Mouse (Mus musculus): ENCODE results near the gene Fer1l4. TPM values are rescaled to one million over a fixed set of nuclear protein-coding genes. Genes with fewer than 3 reads are reported as not detected.

Gene Fer1l4
- not detected in 4 replicates for total RNA-seq (2023; ENCODE audit: inconsistent age)

DNA sequence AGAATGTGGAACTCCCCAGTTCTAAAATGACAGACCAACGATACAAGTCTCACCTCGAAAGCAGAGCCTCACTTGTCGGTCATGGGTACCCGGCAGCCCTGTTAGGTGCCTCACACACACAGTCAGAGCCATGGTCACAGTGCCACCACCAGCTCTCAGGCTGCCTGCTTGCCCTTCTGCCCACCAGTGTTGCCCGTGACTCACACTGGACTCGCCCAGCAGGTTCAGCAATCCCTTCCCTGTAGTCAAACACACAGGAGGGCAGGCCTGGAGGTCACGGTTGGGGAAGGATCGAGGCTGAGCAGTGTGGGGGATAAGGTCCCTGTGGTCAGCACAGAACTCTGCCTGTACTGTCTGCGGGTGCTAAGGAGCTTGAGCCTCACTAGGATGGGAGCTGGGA lies at the start of gene Fer1l4:
Fer1l4 (minus strand) TSS at position 132 of the 400 bp plus-strand sequence.

DNA sequence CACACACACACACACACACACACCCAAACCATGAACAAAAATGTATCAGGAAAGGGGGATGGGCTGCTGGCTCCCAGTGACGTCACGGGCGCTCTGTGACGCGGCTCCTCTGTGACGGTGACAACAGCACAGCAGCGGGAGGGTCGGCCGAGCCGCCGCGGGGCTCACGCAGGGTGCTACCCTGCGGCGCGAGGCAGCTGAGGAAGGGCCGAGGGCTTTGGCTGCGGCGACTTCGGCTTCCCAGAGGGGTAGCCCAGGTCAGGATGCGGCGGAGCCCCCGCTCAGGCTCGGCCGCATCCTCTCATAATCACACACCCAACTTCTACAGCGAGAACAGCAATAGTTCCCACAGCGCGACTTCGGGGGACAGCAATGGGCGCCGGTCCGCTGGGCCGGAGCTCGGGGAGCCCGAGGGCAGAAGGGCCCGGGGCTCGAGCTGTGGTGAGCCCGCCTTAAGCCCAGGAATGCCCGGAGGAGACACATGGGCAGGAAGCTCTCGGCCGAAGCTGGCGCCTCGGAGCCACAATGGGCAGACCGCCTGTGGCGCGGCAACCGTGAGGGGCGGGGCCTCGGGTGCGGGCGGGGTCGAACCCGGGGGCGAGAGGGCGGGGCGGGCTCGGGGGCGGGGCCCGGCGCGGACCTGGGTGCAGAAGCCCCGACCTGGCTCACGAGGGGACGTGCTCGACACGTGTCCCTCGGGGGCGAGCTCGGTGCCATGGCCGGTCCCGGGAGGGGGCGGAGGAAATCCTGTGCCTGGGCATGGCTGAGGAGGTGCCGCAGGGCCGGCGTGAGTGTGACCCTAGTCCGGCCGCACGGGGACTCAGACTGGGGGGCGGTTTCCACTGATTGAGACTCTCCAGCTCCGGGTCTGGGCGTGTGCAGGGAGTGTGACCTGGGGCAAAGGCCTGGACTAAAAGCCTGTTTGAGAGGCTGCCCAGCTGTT lies 12.6 kb upstream of the Fer1l4 start, which contains the start of gene Spag4:
Spag4 (plus strand) TSS at position 77 of the 943 bp plus-strand sequence.

DNA sequence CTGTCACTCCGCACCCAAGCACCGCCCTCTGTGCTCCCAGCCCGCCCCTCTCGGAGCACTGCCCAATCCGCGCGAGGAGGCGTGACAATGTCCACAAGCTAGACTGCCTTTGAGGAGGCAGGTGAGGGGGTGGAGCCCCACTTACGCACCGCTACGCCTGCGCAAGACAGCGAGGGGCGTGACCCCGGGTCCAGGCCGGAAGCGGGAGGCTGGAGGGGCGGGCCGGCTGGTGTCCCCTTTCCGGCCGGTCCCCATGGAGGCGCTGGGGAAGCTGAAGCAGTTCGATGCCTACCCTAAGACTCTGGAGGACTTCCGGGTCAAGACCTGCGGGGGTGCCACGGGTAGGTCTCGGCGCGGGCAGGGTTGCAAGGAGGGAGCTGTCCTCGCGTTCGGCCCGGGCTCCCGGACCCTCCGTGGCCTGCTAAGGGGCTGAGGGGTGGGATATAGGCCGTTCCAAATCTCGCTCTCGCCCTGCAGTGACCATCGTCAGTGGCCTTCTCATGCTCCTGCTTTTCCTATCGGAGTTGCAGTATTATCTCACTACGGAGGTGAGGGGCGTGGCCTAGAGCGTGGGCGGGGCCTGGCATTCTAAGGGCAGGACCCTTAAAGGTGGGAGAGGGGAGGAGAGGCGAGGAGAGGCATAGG lies 44.7 kb downstream of the Fer1l4 start, which contains the start of the genes 6430550D23Rik and Ergic3:
6430550D23Rik (minus strand) TSS at position 90 of the 645 bp plus-strand sequence.
Ergic3 (plus strand) TSS at position 158 of the 645 bp plus-strand sequence.

Other genes with a start within 250 kb of the Fer1l4 start
- gene BC029722, start 233.5 kb downstream of the Fer1l4 start, total RNA-seq (2023; ENCODE audit: inconsistent age) = 23.6 to 27.8 TPM (median 24.7 TPM) in 4 replicates
- gene Eif6, start 226.0 kb downstream of the Fer1l4 start, total RNA-seq (2023; ENCODE audit: inconsistent age) = 87.8 to 99.3 TPM (median 93.3 TPM) in 4 replicates
- 0.15 to 0.33 TPM (median 0.26 TPM) in 3 of 4 replicates, not detected in the other for gene Fam83c, start 218.1 kb downstream of the Fer1l4 start, total RNA-seq (2023; ENCODE audit: inconsistent age)
- 27.6 to 43.5 TPM (median 29.5 TPM) in 4 replicates for gene Uqcc1, start 122.6 kb downstream of the Fer1l4 start, total RNA-seq (2023; ENCODE audit: inconsistent age)
- not detected in 4 replicates for gene Gm15557, start 112.2 kb downstream of the Fer1l4 start, total RNA-seq (2023; ENCODE audit: inconsistent age)
- gene Gdf5, start 107.6 kb downstream of the Fer1l4 start, total RNA-seq (2023; ENCODE audit: inconsistent age) = not detected in 4 replicates
- 58.5 to 67.9 TPM (median 59.6 TPM) in 4 replicates for gene Cep250, start 96.5 kb downstream of the Fer1l4 start, total RNA-seq (2023; ENCODE audit: inconsistent age)
- 1.2 to 4.4 TPM (median 2.7 TPM) in 4 replicates for gene 6430550D23Rik, start 45.0 kb downstream of the Fer1l4 start, total RNA-seq (2023; ENCODE audit: inconsistent age)
- gene Ergic3, start 44.9 kb downstream of the Fer1l4 start, total RNA-seq (2023; ENCODE audit: inconsistent age) = 76.6 to 107 TPM (median 94.4 TPM) in 4 replicates
- gene Spag4, start 12.2 kb upstream of the Fer1l4 start, total RNA-seq (2023; ENCODE audit: inconsistent age) = 4.1 to 6.1 TPM (median 5.5 TPM) in 4 replicates
- gene Cpne1, start 59.0 kb upstream of the Fer1l4 start, total RNA-seq (2023; ENCODE audit: inconsistent age) = 67.7 to 73.9 TPM (median 69.2 TPM) in 4 replicates
- 32.6 to 46.3 TPM (median 39.9 TPM) in 4 replicates for gene Rbm12, start 59.0 kb upstream of the Fer1l4 start, total RNA-seq (2023; ENCODE audit: inconsistent age)
- 22.4 to 30.4 TPM (median 27.6 TPM) in 4 replicates for gene Gm28036, start 74.1 kb upstream of the Fer1l4 start, total RNA-seq (2023; ENCODE audit: inconsistent age)
- gene Romo1, start 91.1 kb upstream of the Fer1l4 start, total RNA-seq (2023; ENCODE audit: inconsistent age) = 64.5 to 98.8 TPM (median 79.6 TPM) in 4 replicates
- 27.9 to 40.3 TPM (median 31.3 TPM) in 4 replicates for gene Nfs1, start 91.2 kb upstream of the Fer1l4 start, total RNA-seq (2023; ENCODE audit: inconsistent age)
- 1,825 to 2,022 TPM (median 1,985 TPM) in 4 replicates for gene Rbm39, start 127.3 kb upstream of the Fer1l4 start, total RNA-seq (2023; ENCODE audit: inconsistent age)
- gene Phf20, start 143.5 kb upstream of the Fer1l4 start, total RNA-seq (2023; ENCODE audit: inconsistent age) = 55.5 to 89.6 TPM (median 69.9 TPM) in 4 replicates